Mouse (Mus musculus) left cerebral cortex, postnatal 14 days (tissue): Measurements from ENCODE around the gene Tmem141. TPM values are rescaled to one million over a fixed set of nuclear protein-coding genes. Genes with fewer than 3 reads are reported as not detected.

ENCODE experiments used
- DNase-seq, 2 experiments: peaks; one replicate each; pipeline ENCODE4 v3.0.0; 2021 to 2022; ENCODE audit warnings: low spot score in 2 of 2, mixed read lengths in 1 of 2
- intact Hi-C: fragments of 180-260 bp; cut with DNase I; formaldehyde crosslinking; loops from one replicate; pipeline ENCODE4 v1.15.1; 2025
- long read RNA-seq, 2 experiments: library from polyadenylated mRNA; stranded (forward); transcript quantifications; one replicate each; pipeline ENCODE4 v2.0.0; 2021
- total RNA-seq, 2 experiments: library from RNA; stranded (reverse); gene quantifications; 2 replicates each; pipeline ENCODE4 v1.2.3; 2021

Gene Tmem141
- total RNA-seq: 10 to 100 TPM; 27.2 to 27.7 TPM
- long read RNA-seq, experiment 1, transcript Tmem141-206 (4 exons, 975 nt): major isoform, 9 of 21 reads
- long read RNA-seq, experiment 1, transcript Tmem141-205 (5 exons, 795 nt): minor isoform, 5 of 21 reads
- long read RNA-seq, experiment 1, partial matches to known transcripts: 0 of 21 reads
- long read RNA-seq, experiment 1, other reads (novel, unspliced or antisense): 3 of 21 reads
- long read RNA-seq, experiment 2, transcript Tmem141-205 (5 exons, 795 nt): minor isoform, 6 of 16 reads
- long read RNA-seq, experiment 2, transcript Tmem141-206 (4 exons, 975 nt): major isoform, 8 of 16 reads
- long read RNA-seq, experiment 2, partial matches to known transcripts: 0 of 16 reads
- long read RNA-seq, experiment 2, other reads (novel, unspliced or antisense): 1 of 16 reads

GRCm38 (mm10) chr2:25621229-25622200 is at the start of gene Tmem141:
Tmem141 (minus strand) TSS chr2:25622005.
- DNase-seq: peak; percentile 85 to 89
- intact Hi-C loops: no loop called here

GRCm38 (mm10) chr2:25666516-25666915 is 44.7 kb upstream of the Tmem141 start:
- no peak for DNase-seq
- intact Hi-C loops: no loop called here

GRCm38 (mm10) chr2:25664125-25664524 is 42.3 kb upstream of the Tmem141 start:
- intact Hi-C loops: no loop called here
- no peak for DNase-seq

- DNase-seq: peak; percentile 52 to 62
- intact Hi-C loops: no loop called here
These were observed 41.7 kb upstream of the Tmem141 start for GRCm38 (mm10) chr2:25663511-25663910.

GRCm38 (mm10) chr2:25661245-25661970 is 39.6 kb upstream of the Tmem141 start:
- intact Hi-C loops: no loop called here
- no peak for DNase-seq

- intact Hi-C loops: no loop called here
- no peak for DNase-seq
These were observed 38.5 kb upstream of the Tmem141 start for GRCm38 (mm10) chr2:25660279-25660678.

- intact Hi-C loops: no loop called here
- no peak for DNase-seq
These were observed 35.8 kb upstream of the Tmem141 start, which contains the start of gene Lcn5 for GRCm38 (mm10) chr2:25657652-25658051. Lcn5 (plus strand) TSS chr2:25657952.

- intact Hi-C loops: no loop called here
- no peak for DNase-seq
These were observed 35.4 kb upstream of the Tmem141 start for GRCm38 (mm10) chr2:25657246-25657645.

GRCm38 (mm10) chr2:25656691-25657090 is 34.9 kb upstream of the Tmem141 start:
- intact Hi-C loops: no loop called here
- DNase-seq: peak; percentile 12 to 20

- DNase-seq: no peak
- intact Hi-C loops: no loop called here
These were observed 32.7 kb upstream of the Tmem141 start for GRCm38 (mm10) chr2:25654502-25654901.

GRCm38 (mm10) chr2:25652902-25653301 is 31.1 kb upstream of the Tmem141 start, which contains the start of gene Lcn8:
Lcn8 (plus strand) TSS chr2:25653120.
- DNase-seq: no peak

GRCm38 (mm10) chr2:25639890-25640289 is 18.1 kb upstream of the Tmem141 start:
- intact Hi-C loops: no loop called here
- DNase-seq: peak; percentile 40 to 63

More at GRCm38 (mm10) chr2:25652902-25653301, 31.1 kb upstream of the Tmem141 start, which contains the start of gene Lcn8:
- intact Hi-C loops: no loop called here

GRCm38 (mm10) chr2:25634046-25634445 is 12.2 kb upstream of the Tmem141 start:
- intact Hi-C loops: no loop called here
- no peak for DNase-seq

- intact Hi-C loops: no loop called here
- no peak for DNase-seq
These were observed 11.8 kb upstream of the Tmem141 start for GRCm38 (mm10) chr2:25633616-25634015.

- intact Hi-C loops: no loop called here
- no peak for DNase-seq
These were observed 6.9 kb upstream of the Tmem141 start for GRCm38 (mm10) chr2:25628738-25629137.

GRCm38 (mm10) chr2:25627811-25628210 is 6.0 kb upstream of the Tmem141 start, which contains the start of gene Fcna:
Fcna (minus strand) TSS chr2:25628030.
- intact Hi-C loops: no loop called here
- no peak for DNase-seq

- intact Hi-C loops: no loop called here
These were observed 4.2 kb upstream of the Tmem141 start for GRCm38 (mm10) chr2:25625986-25626385.

GRCm38 (mm10) chr2:25620852-25621228 is 965 bp downstream of the Tmem141 start:
- DNase-seq: no peak
- intact Hi-C loops: no loop called here

More at GRCm38 (mm10) chr2:25625986-25626385, 4.2 kb upstream of the Tmem141 start:
- DNase-seq: no peak

- no peak for DNase-seq
- intact Hi-C loops: no loop called here
These were observed 1.4 kb downstream of the Tmem141 start for GRCm38 (mm10) chr2:25620386-25620785.
